Mouse (Mus musculus) neural tube, embryonic 14.5 days (tissue): Measurements from ENCODE around the gene Zmynd10. TPM values are rescaled to one million over a fixed set of nuclear protein-coding genes. Genes with fewer than 3 reads are reported as not detected.

Experiments used
- ATAC-seq: fragments of 200-750 bp; cut with Nextera tagmentation; 2 replicates; pipeline ENCODE4 v1.8.0; 2017; ENCODE audit warnings: low read depth, mild to moderate bottlenecking, moderate TSS enrichment, moderate library complexity
- H3K27ac ChIP-seq: fragments of 300-500 bp; sonication (generic); 2 replicates; pipeline ENCODE4 v1.5.1; 2014; ENCODE audit warnings: low read depth, mild to moderate bottlenecking, control low read depth, low read length, moderate library complexity, mixed read lengths
- H3K27me3 ChIP-seq: fragments of 300-500 bp; sonication (generic); 2 replicates; pipeline ENCODE4 v1.6.1; 2014; ENCODE audit warnings: low read length; ENCODE audit not compliant: control insufficient read depth, insufficient read depth
- H3K36me3 ChIP-seq: fragments of 300-500 bp; sonication (generic); 2 replicates; pipeline ENCODE4 v1.6.1; 2014; ENCODE audit warnings: low read length, mixed read lengths; ENCODE audit not compliant: control insufficient read depth, insufficient read depth
- H3K4me1 ChIP-seq: fragments of 300-500 bp; sonication (generic); 2 replicates; pipeline ENCODE4 v1.6.1; 2014; ENCODE audit warnings: low read length; ENCODE audit not compliant: control insufficient read depth, insufficient read depth
- H3K4me2 ChIP-seq: fragments of 300-500 bp; sonication (generic); 2 replicates; pipeline ENCODE4 v1.6.1; 2014; ENCODE audit warnings: mild to moderate bottlenecking, low read depth, low read length, control low read depth
- H3K4me3 ChIP-seq: fragments of 300-500 bp; sonication (generic); 2 replicates; pipeline ENCODE4 v1.5.1; 2014; ENCODE audit warnings: low read depth, low read length, control low read depth, mixed read lengths
- H3K9ac ChIP-seq: fragments of 300-500 bp; sonication (generic); replicated peaks from 2 replicates; pipeline ENCODE4 v1.6.1; 2014; ENCODE audit warnings: low read depth, mild to moderate bottlenecking, control low read depth, low read length, mixed read lengths
- H3K9me3 ChIP-seq: fragments of 300-500 bp; sonication (generic); 2 replicates; pipeline ENCODE4 v1.6.1; 2016; ENCODE audit warnings: low read length; ENCODE audit not compliant: control insufficient read depth
- WGBS: fragments of 180-500 bp; shearing (Covaris S2); extraction: QIAGEN DNeasy Blood & Tissue Kit; methylation state at CpG from one replicate; pipeline ENCODE4 v1.1.7; 2014; 5-methylcytosine and 5-hydroxymethylcytosine counted together
- polyA plus RNA-seq: library from polyadenylated mRNA; unstranded; fragments of >200 nt; fragmentation: Nextera tagmentation; extraction: Ambion mirVana; gene quantifications from 2 replicates; pipeline ENCODE4 v1.2.1, GENCODE M21; 2014

Zmynd10 gene
- polyA plus RNA-seq, 1 experiment from 2014 or later, result 2.0 TPM

GRCm38 (mm10) chr9:107544196-107544700 is 2.9 kb upstream of the Zmynd10 start:
- Histone ChIP-seq H3K4me3 (no peak overlapping the region), H3K4me1 (peaks cover 25% of the 10 kb centered on the region), H3K27ac (no peak overlapping the region), H3K36me3 (peaks cover 17% of the 10 kb centered on the region), H3K27me3 (no peaks in the 10 kb centered on the region), H3K9me3 (no peaks in the 10 kb centered on the region), H3K9ac (no peak overlapping the region), H3K4me2 (no peak overlapping the region)
- 95% methylated on average over 17 of the region's 17 CpGs for WGBS
- no peak for ATAC-seq

DNA sequence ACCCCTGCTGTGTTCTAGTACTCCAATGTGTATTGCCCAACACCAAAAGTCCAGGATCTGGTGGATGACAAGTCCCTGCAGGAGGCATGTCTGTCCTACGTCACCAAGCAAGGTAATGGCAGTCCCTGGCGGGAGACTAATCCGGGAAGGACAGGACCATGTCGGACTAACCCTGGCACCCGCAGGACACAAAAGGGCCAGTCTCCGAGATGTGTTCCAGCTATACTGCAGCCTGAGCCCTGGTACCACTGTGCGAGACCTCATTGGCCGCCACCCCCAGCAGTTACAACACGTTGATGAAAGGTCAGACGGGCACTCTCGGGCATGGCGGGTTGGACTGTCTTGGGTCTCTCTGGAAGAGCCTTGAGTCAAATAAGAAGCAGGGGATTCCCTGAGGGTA is 2.4 kb upstream of the Zmynd10 start:
- 95% methylated on average over 12 of the region's 12 CpGs for WGBS
- no peaks in the 10 kb centered on the region for H3K9me3 ChIP-seq
- H3K27me3 ChIP-seq, result no peaks in the 10 kb centered on the region; the same call in 1 of the 2 replicates
- no peak for ATAC-seq
- H3K9ac ChIP-seq, result no peak overlapping the region
- no peak overlapping the region for H3K4me3 ChIP-seq
- peaks cover 15% of the 10 kb centered on the region for H3K36me3 ChIP-seq
- no peak overlapping the region for H3K27ac ChIP-seq
- peaks cover 25% of the 10 kb centered on the region for H3K4me1 ChIP-seq
- no peak overlapping the region for H3K4me2 ChIP-seq

DNA sequence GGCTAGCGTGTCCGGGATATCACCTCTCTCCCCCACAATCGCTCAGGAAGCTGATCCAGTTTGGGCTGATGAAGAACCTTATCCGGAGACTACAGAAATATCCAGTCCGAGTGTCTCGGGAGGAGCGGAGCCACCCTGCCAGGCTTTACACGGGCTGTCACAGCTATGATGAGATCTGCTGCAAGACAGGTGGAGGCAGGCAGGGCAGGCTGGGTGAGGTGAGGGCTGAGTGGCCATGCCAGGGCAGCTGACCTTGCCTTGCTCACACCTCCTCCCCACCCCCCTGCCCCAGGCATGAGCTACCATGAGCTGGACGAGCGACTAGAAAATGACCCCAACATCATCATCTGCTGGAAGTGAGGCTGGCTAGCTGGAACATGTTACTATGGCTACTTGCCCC is 1.9 kb upstream of the Zmynd10 start:
- H3K36me3 ChIP-seq, result peaks cover 11% of the 10 kb centered on the region
- ATAC-seq, result no peak
- H3K27ac ChIP-seq, result no peak overlapping the region
- H3K4me2 ChIP-seq, result no peak overlapping the region
- WGBS, result 89% methylated on average over 10 of the region's 10 CpGs
- no peak overlapping the region for H3K9ac ChIP-seq
- H3K4me3 ChIP-seq, result no peak overlapping the region
- no peaks in the 10 kb centered on the region; the same call in 1 of the 2 replicates for H3K27me3 ChIP-seq
- H3K9me3 ChIP-seq, result no peaks in the 10 kb centered on the region
- H3K4me1 ChIP-seq, result peaks cover 25% of the 10 kb centered on the region

- Histone ChIP-seq H3K4me2 (no peak overlapping the region), H3K9me3 (no peaks in the 10 kb centered on the region), H3K27ac (no peak overlapping the region), H3K36me3 (peaks cover 11% of the 10 kb centered on the region), H3K9ac (no peak overlapping the region), H3K4me1 (peaks cover 25% of the 10 kb centered on the region), H3K27me3 (peaks cover 3% of the 10 kb centered on the region), H3K4me3 (no peak overlapping the region)
- no peak for ATAC-seq
- WGBS, result 3% methylated on average over 3 of the region's 3 CpGs
Measured at GRCm38 (mm10) chr9:107545602-107546001, 1.5 kb upstream of the Zmynd10 start.

GRCm38 (mm10) chr9:107547957-107548356 is 859 bp downstream of the Zmynd10 start:
- 80% methylated on average over 5 of the region's 5 CpGs for WGBS
- Histone ChIP-seq H3K4me1 (peaks cover 19% of the 10 kb centered on the region), H3K4me2 (no peak overlapping the region), H3K9me3 (no peaks in the 10 kb centered on the region), H3K4me3 (no peak overlapping the region), H3K27me3 (peaks cover 22% of the 10 kb centered on the region), H3K27ac (no peak overlapping the region), H3K36me3 (peaks cover 11% of the 10 kb centered on the region), H3K9ac (no peak overlapping the region)
- no peak for ATAC-seq

- H3K4me3 ChIP-seq, result no peak overlapping the region
- no peak for ATAC-seq
- no peaks in the 10 kb centered on the region for H3K9me3 ChIP-seq
- no peak overlapping the region for H3K27ac ChIP-seq
- 93% methylated on average over 10 of the region's 10 CpGs for WGBS
- peaks cover 19% of the 10 kb centered on the region for H3K4me1 ChIP-seq
- peaks cover 11% of the 10 kb centered on the region for H3K36me3 ChIP-seq
- H3K4me2 ChIP-seq, result no peak overlapping the region
- peaks cover 24% of the 10 kb centered on the region for H3K27me3 ChIP-seq
- no peak overlapping the region for H3K9ac ChIP-seq
Measured at GRCm38 (mm10) chr9:107548820-107549219, 1.7 kb downstream of the Zmynd10 start.

- peaks cover 19% of the 10 kb centered on the region for H3K4me1 ChIP-seq
- 85% methylated on average over 20 of the region's 20 CpGs for WGBS
Measured at GRCm38 (mm10) chr9:107549297-107550074, 2.4 kb downstream of the Zmynd10 start.

DNA sequence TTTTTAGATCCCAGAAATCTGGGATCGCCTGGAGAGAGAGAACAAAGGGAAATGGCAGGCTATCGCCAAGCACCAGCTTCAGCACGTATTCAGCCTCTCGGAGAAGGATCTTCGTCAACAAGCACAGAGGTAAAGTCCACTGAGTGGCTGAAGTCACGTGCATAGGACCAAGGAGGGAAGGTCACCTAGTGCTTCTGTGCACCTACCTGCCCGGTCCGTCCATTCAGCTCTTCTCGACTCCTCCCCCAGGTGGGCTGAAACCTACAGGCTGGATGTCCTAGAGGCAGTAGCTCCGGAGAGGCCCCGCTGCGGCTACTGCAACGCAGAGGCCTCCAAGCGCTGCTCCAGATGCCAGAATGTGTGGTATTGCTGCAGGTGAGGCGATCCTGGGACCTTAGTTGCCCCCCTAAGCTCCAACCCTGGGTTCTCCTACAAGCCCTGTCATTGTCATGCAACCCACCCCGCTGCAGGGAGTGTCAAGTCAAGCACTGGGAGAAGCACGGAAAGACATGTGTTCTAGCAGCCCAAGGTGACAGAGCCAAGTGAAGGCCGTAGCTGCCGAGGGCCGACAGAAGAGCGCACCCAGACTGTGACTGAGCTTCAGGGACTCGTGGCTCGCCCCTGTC is 3.5 kb downstream of the Zmynd10 start:
- Histone ChIP-seq H3K4me2 (peak overlapping the region; percentile 50; the same call in 1 of the 2 replicates), H3K4me1 (peaks cover 24% of the 10 kb centered on the region), H3K9me3 (no peaks in the 10 kb centered on the region), H3K36me3 (no peaks in the 10 kb centered on the region), H3K27me3 (peaks cover 24% of the 10 kb centered on the region), H3K9ac (no peak overlapping the region), H3K27ac (no peak overlapping the region), H3K4me3 (peak overlapping the region; percentile 29; the same call in 1 of the 2 replicates)
- no peak for ATAC-seq
- WGBS, result 26% methylated on average over 23 of the region's 23 CpGs

More at GRCm38 (mm10) chr9:107549297-107550074, 2.4 kb downstream of the Zmynd10 start:
- H3K27me3 ChIP-seq, result peaks cover 24% of the 10 kb centered on the region
- H3K4me2 ChIP-seq, result no peak overlapping the region
- no peak overlapping the region for H3K4me3 ChIP-seq
- H3K36me3 ChIP-seq, result peaks cover 7% of the 10 kb centered on the region
- no peaks in the 10 kb centered on the region for H3K9me3 ChIP-seq
- H3K27ac ChIP-seq, result no peak overlapping the region
- no peak overlapping the region for H3K9ac ChIP-seq
- no peak for ATAC-seq
